Mouse (Mus musculus) embryo, embryonic 11.5 days (tissue): ENCODE measurements around the gene Nedd8.

Source experiments
- DNase-seq: peaks from one replicate; pipeline ENCODE4 v3.0.0-alpha.2; 2012; ENCODE audit warnings: low read depth, low spot score

Nedd8 gene

DNA sequence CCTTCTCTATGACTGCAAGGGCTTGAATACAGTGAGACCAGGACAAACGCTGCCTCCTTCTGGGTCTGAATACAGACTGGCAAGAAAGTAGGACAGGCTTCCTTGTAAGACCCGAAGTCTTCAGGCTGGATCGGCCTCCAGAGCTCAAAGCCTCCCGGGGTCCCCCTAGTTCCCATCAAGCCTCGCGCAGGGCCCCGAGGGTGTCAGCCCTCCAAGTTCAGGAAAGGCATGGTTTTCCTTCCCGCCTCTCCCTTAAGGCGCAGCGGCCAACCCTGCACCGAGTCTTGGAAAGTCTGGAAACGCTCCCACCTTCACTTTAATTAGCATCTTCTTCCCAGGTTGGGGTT, 465 bp downstream of the Nedd8 start:
- no peak for DNase-seq

DNA sequence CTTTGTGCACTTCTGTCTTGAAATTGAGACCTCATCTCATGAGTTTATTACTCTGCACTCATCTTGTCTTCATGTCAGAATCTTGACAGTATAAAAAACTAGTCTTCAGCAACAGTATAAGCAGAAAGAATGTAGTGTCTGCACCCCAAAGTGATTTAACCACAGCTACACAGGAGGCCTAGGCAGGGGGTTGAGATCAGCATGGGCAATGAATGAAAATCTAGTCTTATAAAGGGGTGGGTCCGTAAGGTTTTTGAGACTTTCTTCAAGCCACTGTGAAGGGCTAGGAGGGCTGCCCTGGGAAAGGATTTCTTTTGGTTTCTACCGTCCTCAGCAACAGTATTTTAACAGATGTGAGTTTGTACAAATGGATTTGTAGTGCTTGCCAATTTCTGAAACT, 11.3 kb downstream of the Nedd8 start:
- no peak for DNase-seq

DNA sequence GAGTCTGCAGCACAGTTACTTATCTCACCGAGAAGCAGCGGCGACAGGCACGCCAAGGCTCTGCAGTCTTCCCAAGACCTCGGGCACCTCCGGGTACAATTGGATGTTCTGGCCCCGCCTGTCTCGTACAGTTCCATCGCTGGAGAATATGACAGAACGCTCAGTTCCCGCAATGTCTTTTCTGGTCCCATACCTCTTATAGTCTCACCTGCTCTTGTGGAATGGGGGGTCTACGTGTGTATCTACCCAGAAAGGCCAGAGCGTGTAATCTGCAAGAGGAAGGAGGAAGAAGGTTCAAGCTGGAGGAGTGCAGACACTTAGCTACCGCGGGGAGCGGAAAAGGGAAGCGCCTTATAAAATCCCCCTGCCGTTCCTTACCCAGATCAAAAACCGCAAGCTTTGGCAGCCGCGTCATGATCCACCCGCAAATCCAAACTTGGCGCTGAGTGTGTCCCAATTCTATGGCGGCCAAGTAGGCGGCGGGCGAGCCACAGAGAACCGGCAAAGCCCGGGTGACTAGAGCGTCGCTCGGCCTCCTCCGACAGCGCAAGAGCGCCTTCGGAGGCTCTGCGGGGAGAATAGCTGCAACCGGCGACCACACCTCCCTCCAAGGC, 11.9 kb downstream of the Nedd8 start, which contains the start of gene Mdp1:
Mdp1 (minus strand) TSS at position 549 of the 614 bp plus-strand sequence.
- peak; percentile 76 for DNase-seq

DNA sequence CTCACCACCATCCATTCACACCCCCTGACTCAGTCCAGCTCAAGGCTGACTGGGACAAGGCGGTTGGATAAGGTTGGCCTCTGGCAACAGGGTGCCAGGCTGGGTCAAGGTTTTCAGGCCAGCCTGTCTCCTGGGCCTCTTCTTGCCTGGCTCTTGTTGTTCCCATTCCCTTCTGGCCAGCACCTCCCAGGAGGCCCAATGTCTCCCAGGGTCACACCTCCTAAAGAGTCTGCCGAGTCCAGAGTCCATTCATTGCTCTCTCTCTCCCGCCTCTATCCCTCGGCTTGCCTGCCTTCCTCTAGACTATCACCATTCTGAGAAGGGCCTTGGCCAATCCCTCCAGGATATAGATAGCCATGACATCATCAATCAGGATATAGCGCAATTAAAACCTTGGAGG, 13.9 kb downstream of the Nedd8 start:
- no peak for DNase-seq

DNA sequence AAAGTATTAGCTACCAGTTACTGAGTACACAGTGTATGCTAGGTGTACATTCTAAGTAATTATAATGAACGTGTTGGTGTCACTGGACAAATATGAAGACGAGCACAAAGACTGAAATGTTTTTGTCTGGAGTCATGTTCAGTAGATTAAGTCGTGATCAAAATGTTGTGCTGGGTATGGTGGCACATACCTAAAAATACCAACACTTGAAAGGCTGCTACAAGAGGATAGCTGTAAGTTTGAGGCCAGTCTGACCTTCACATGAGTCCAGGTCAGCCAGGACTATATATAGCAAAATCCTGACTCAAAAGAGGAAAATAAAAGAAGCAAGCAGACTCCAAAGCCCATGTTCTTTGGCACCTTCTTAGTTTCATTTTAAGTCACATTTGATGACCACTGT, 15.0 kb downstream of the Nedd8 start:
- no peak for DNase-seq

- DNase-seq, result no peak
These were observed 20.4 kb downstream of the Nedd8 start for GRCm38 (mm10) chr14:55651528-55651927.

- DNase-seq, result no peak
These were observed 22.0 kb downstream of the Nedd8 start, which contains the start of gene Tssk4 for GRCm38 (mm10) chr14:55649884-55650283. Gene Tssk4 (plus strand): TSS chr14:55650184.

DNA sequence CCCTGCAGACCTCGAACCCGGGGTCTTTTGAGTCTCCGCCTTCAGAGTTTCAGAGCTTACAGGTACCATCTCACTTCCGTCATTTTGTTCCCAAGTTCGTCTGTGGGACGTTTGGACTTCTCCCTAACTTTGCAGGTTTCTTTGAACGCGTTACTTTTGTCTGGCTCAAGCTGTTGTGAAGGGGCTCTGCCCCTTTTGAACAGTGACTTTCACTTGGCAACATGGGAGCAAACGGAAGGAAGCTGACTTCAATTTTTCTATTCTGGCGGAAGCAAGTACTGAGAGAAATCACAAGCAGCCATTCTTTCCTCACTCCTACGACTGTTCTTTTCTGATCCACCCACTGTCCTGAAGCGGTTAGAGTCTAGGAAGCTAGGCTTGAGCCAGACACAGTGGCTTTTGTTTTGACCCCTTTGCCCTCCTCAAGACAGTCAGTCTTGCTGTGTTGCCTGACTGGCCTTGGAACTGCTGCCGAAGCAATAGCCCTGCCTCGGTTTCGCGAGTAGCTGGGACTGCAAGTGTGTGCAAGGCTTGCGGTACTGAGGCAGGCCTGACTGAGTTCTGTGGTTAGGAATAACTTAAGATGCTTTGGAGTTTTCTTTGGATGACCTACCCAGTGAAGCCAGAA, 27.5 kb downstream of the Nedd8 start:
- no peak for DNase-seq

DNA sequence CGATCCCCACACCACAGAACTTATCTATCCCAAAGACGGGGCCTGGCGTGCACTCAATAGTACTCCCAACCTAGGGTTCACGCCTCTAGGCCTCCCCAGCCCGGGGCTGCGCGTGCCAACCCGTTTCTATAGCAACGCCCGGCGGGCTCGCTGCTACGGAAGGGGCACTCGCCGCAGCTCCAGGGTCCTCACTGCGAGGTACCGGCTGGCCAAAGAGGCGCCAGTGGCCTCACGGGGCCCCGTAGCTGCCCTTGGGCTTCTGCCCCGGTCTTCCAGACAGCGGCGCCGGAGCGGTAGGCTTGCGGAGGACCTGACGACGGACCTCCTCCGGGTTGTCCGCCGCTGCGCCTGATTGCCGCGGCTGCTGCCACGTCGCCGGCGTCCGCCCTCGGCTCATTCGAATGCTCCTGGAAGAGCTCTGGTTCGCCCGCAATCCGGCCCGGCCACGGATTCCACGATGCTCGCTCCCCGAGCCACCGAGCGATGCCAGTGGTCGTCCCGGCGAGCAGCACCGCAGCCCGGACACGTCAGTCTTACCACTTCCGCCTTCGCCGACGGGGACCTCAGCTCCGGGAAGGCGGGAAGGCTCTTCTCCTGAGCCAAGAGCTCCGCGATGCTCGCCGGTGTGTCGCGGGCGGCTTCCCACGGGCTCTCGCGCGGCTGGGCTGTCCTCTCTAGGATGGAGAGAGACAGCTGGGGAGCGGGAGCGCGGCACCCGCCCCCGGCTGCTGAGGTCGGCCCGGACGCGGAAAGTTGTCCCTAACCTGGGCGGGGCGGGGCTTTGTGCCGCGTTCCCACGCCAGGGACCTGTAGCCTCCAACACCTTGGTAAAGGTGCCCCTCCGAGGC, 28.6 kb downstream of the Nedd8 start, which contains the start of gene Tm9sf1:
Tm9sf1 (minus strand) TSS at position 747 of the 848 bp plus-strand sequence.
- peak; percentile 68 for DNase-seq

- no peak for DNase-seq
These were observed 29.3 kb downstream of the Nedd8 start for GRCm38 (mm10) chr14:55642679-55643059.

DNA sequence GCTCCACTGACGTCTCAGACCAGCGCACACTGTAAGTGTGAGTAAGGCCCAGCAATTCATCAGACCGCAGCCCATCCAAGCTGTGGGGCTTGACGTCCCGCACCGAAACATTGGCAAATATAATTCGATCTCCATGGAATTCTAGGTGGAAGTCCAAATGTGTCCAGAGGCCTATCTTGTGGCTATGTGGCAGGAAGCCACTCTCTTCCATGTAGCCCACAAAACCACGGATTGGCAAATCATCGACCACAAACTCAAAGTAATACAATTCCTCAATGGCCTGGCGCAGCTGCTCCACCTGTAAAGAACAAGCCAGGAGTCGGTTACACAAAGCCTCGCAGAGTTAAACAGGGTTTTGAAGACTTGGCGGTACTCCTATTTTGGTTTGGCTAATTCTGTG, 30.6 kb downstream of the Nedd8 start:
- no peak for DNase-seq

DNA sequence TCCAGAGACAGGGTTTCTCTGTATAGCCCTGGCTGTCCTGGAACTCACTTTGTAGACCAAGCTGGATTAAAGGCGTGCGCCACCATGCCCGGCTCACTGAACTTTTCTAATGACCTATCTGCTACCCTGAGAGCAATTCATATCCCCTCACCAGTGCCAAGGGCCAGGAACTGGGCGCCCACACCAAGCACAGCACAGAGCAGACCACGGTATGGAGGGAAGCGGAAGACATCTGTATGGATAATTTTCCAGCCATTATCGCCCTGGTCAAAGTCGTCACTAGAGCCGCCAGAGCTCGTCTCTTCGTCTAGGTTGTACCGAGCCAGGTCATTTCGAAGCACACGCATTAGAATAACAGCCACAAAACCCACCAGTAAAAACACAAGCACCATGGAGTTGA, 31.1 kb downstream of the Nedd8 start:
- DNase-seq, result no peak

- no peak for DNase-seq
These were observed 34.1 kb downstream of the Nedd8 start, which contains the start of gene Gm49378 for GRCm38 (mm10) chr14:55637795-55638194. Gene Gm49378 (minus strand): TSS chr14:55637895.

- DNase-seq, result peak; percentile 80
These were observed 36.4 kb downstream of the Nedd8 start, which contains the start of gene Ipo4 for GRCm38 (mm10) chr14:55635523-55636007. Gene Ipo4 (minus strand): TSS chr14:55635957.

DNA sequence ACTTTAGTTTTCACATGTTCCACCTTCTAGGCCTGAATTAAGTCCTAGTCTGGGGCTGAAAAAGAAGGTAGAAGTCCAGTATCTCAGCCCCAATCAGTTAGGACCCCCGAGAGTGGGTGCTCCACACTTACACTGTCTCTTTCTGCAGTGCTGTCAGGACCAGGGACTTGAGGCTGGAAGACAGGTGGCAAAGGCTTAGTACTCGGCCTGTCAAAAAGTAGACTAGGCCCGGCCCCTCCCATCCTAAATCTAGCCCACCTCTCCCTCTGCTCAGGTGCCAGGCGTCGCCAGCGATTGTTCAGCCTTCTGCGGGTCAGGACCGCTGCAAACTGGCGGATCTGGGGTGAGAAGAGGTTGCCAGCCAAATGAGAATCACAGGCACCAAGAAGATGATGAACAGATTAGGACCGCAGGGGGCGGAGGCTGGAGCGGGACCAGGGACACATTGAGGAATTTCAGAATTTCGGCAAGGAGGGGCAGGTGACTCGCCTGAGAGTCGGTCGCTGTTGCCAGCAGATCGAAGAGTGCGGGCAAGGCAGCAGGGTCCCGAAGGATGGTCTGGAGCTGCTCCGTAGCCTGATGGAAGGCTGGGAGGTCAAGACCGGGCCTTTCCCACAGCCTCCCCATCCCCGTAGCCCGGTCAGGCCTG, 36.9 kb downstream of the Nedd8 start:
- no peak for DNase-seq

GRCm38 (mm10) chr14:55629312-55629711, 42.6 kb downstream of the Nedd8 start:
- no peak for DNase-seq

DNA sequence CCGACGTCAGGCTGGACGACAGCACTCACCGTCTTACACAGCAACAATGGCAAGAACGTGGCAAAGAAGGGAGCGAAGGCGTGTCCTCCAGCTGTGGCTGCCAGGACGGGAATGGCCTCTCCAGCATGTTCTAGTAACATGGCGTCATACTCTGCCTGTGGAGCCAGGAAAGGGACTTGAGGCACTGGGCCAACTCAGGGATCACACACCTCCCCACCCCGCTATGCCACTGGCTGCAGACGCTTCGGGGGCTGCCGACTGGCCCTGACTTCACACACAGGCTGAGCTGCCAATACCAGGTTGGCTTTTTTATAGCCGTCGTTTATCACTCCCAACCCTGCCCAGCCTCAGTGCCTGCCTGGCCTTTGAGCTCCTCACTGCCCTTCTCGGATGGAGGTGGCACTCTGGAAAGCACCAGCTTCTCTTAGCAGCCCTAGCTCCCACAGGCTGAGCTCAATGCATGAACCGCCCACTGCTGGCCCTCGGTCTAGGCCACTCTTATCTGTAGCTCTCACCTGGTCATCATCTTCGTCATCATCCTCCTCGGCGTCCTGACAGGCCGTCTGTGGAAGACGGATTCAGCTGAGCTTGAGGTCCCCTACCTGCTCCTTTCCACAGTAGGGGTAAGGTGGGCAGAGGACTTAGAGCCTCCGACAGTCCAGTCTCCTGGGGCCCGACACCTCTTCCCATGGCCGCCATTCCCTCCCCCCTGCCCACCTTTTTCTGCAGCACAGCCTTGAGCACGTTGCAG, 43.7 kb downstream of the Nedd8 start:
- no peak for DNase-seq

GRCm38 (mm10) chr14:55618486-55619195, 53.3 kb downstream of the Nedd8 start:
- DNase-seq, result no peak

DNA sequence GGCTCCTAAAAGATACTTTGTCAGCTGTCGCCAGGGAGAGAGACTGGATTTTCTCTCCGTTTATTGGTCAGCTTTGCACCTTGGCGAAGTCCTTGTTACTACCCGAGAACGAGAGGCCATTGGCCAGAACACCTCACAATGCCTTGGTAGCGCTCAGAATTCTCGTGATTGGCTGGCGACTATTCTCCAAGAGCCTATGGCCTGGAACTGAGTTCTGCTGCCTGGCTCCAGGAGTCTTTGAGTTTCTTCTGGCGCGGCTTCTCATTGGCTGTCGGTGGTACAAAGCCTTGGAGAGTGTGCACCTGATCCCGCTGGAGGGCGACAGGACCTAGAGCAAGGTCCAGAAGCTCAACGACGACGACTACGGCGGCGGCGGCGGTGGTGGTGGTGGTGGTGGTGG, 54.1 kb downstream of the Nedd8 start, which contains the start of gene Rec8:
Rec8 (plus strand) TSS at position 216 of the 400 bp plus-strand sequence.
- DNase-seq, result no peak

GRCm38 (mm10) chr14:55616844-55617243, 55.1 kb downstream of the Nedd8 start:
- no peak for DNase-seq
